Mouse (Mus musculus): ENCODE data around the gene Vps29.

The Vps29 gene

GRCm38 (mm10) chr5:122336554-122337294 lies 17.4 kb upstream of the Vps29 start:
- DNase-seq (ENCODE audit: low read depth) = no peak

GRCm38 (mm10) chr5:122342874-122343273 lies 11.3 kb upstream of the Vps29 start:
- no peak for DNase-seq (ENCODE audit: low read depth)

- DNase-seq (ENCODE audit: low read depth) = no peak
These were observed 10.4 kb upstream of the Vps29 start for GRCm38 (mm10) chr5:122343768-122344167.

- DNase-seq (ENCODE audit: low read depth) = peak; percentile 74
These were observed 9.9 kb upstream of the Vps29 start for GRCm38 (mm10) chr5:122344260-122344659.

- no peak for DNase-seq (ENCODE audit: low read depth)
These were observed 8.4 kb upstream of the Vps29 start for GRCm38 (mm10) chr5:122345777-122346176.

GRCm38 (mm10) chr5:122354492-122355067 lies 411 bp downstream of the Vps29 start:
- DNase-seq (ENCODE audit: low read depth) = no peak

GRCm38 (mm10) chr5:122371591-122372191 lies 17.5 kb downstream of the Vps29 start, which contains the start of gene Gpn3:
Gene Gpn3 (plus strand): TSS chr5:122371876.
- no peak for DNase-seq (ENCODE audit: low read depth)

- peak; percentile 100 for DNase-seq (ENCODE audit: low read depth)
These were observed 18.1 kb downstream of the Vps29 start, which contains the start of gene Fam216a for GRCm38 (mm10) chr5:122372192-122372769. Gene Fam216a (minus strand): TSS chr5:122372364.

- no peak for DNase-seq (ENCODE audit: low read depth)
These were observed 18.7 kb downstream of the Vps29 start for GRCm38 (mm10) chr5:122372878-122373277.

- no peak for DNase-seq (ENCODE audit: low read depth)
These were observed 23.1 kb downstream of the Vps29 start for GRCm38 (mm10) chr5:122377101-122377833.

GRCm38 (mm10) chr5:122378171-122378570 lies 24.0 kb downstream of the Vps29 start:
- no peak for DNase-seq (ENCODE audit: low read depth)

GRCm38 (mm10) chr5:122379374-122380155 lies 25.4 kb downstream of the Vps29 start:
- DNase-seq (ENCODE audit: low read depth) = peak; percentile 63

- no peak for DNase-seq (ENCODE audit: low read depth)
These were observed 35.8 kb downstream of the Vps29 start for GRCm38 (mm10) chr5:122390006-122390405.

GRCm38 (mm10) chr5:122390671-122391070 lies 36.5 kb downstream of the Vps29 start:
- DNase-seq (ENCODE audit: low read depth) = no peak

GRCm38 (mm10) chr5:122391178-122391785 lies 37.1 kb downstream of the Vps29 start:
- no peak for DNase-seq (ENCODE audit: low read depth)

- DNase-seq (ENCODE audit: low read depth) = peak; percentile 82
These were observed 37.6 kb downstream of the Vps29 start, which contains the start of gene Arpc3 for GRCm38 (mm10) chr5:122391786-122392180. Gene Arpc3 (plus strand): TSS chr5:122391878.

GRCm38 (mm10) chr5:122392227-122393004 lies 38.2 kb downstream of the Vps29 start:
- no peak for DNase-seq (ENCODE audit: low read depth)

GRCm38 (mm10) chr5:122393887-122394286 lies 39.7 kb downstream of the Vps29 start:
- peak; percentile 75 for DNase-seq (ENCODE audit: low read depth)

- no peak for DNase-seq (ENCODE audit: low read depth)
These were observed 42.6 kb downstream of the Vps29 start for GRCm38 (mm10) chr5:122396791-122397190.

- no peak for DNase-seq (ENCODE audit: low read depth)
These were observed 43.3 kb downstream of the Vps29 start for GRCm38 (mm10) chr5:122397495-122397894.

All from c-Kit-positive CD71-positive TER-119-negative erythroid progenitor cells, embryonic 14.5 days (primary cell).